Mouse (Mus musculus) Patski (cell line): ENCODE measurements around the gene Sppl2c. TPM values are rescaled to one million over a fixed set of nuclear protein-coding genes. Genes with fewer than 3 reads are reported as not detected.

Experiments
- ATAC-seq: fragments of 100-300 bp; one replicate; pipeline ENCODE4 v1.8.0; 2021
- CTCF ChIA-PET: fragments of 350-600 bp; sonication (Branson Sonifier 250); formaldehyde crosslinking; loops from one replicate; lab custom pipeline; 2022; ENCODE audit warnings: inconsistent platforms; lab: Charles Lee
- POLR2A ChIA-PET: fragments of 350-600 bp; sonication (Branson Sonifier 250); formaldehyde crosslinking; loops from one replicate; lab custom pipeline; 2022; ENCODE audit warnings: antibody characterized with exemption, inconsistent platforms; lab: Charles Lee
- DNase-seq: peaks from one replicate; pipeline ENCODE4 v3.0.0-alpha.2; 2011; ENCODE audit warnings: low read depth, low spot score
- H3K27me3 ChIP-seq: fragments of 371-371 bp; one replicate; pipeline ENCODE4 v1.5.1; 2021
- CTCF ChIP-seq: fragments of 100-300 bp; IDR thresholded peaks from one replicate; pipeline ENCODE4 v1.5.1; 2021
- in situ Hi-C: fragments of 300-500 bp; cut with MboI; formaldehyde crosslinking; loops from 3 replicates; pipeline ENCODE4 v1.11.1; 2018; ENCODE audit warnings: low pct_unique_long_range_greater_than_20kb, mixed read lengths
- polyA plus RNA-seq: library from polyadenylated mRNA; unstranded; gene quantifications from one replicate; pipeline ENCODE4 v1.2.3, GENCODE M21; 2021

The Sppl2c gene
- polyA plus RNA-seq, 1 experiment from 2014 or later = not detected

- ChIA-PET CTCF (no interaction called here), POLR2A (interaction anchor here (1.4 kb wide), 1 partner anchor 13 kb away, joined by 10 read pairs; no protein-coding TSS in a partner anchor)
- peaks cover 43% of the 10 kb centered on the region for H3K27me3 ChIP-seq
- DNase-seq (no peak), ATAC-seq (no peak)
- no peak for TF ChIP-seq CTCF
- in situ Hi-C loops = no loop called here
Observed at GRCm38 (mm10) chr11:104158260-104158907, 27.7 kb upstream of the Sppl2c start.

DNA sequence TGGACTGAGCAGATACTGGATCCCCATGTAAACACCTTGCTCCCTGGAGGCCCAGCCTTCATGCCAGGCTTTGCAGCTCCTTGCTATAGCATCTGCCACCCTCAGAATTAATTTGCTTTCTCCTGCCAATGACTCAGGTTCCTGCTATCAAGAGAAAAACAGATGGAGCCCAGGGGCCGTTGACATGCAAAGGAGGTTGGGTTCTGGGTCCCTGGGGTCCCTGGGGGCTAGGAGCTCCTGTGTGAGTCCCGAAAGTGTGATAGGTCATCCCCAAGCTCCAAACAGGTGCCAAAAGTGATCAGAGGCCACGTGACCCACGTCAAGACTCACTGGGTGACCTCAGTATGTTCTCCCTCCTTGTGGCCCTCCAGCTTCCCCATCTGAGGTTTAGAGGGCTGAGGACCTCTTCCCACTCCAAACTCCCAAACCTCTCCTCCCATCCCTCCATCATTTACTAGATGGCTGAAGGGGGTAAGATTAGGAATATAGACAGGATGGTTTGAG lies 26.3 kb upstream of the Sppl2c start:
- peaks cover 43% of the 10 kb centered on the region for H3K27me3 ChIP-seq
- ChIA-PET CTCF (no interaction called here), POLR2A (no interaction called here)
- ATAC-seq (no peak), DNase-seq (no peak)
- in situ Hi-C loops = no loop called here
- no peak for TF ChIP-seq CTCF

GRCm38 (mm10) chr11:104161153-104161552 lies 25.0 kb upstream of the Sppl2c start:
- TF ChIP-seq CTCF = no peak
- in situ Hi-C loops = no loop called here
- ChIA-PET POLR2A (no interaction called here), CTCF (no interaction called here)
- H3K27me3 ChIP-seq = peaks cover 43% of the 10 kb centered on the region
- no peak for DNase-seq
- ATAC-seq = no peak

DNA sequence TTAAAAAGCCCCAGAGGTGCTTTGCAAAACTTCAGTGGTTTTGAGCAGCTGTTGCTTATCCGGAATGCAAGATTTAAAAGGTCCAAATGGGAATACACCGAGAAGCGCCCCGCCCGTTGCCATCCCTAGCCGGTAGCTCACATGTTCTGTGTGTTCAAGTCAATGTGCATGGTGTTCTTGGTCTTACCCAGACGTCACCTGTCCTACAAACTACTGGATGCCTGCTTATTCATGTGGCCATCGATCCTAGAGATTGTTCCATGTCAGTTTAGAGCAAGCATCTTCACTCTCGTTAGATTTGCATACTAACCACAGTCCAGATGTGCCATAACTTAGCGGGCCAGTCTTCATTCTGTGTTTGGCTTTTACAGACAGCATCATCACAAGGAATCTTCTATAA lies 21.9 kb upstream of the Sppl2c start:
- CTCF ChIA-PET = interaction anchor here (0.9 kb wide), 1 partner anchor 167 kb away, joined by 3 read pairs; no protein-coding TSS in a partner anchor
- no peak for ATAC-seq

DNA sequence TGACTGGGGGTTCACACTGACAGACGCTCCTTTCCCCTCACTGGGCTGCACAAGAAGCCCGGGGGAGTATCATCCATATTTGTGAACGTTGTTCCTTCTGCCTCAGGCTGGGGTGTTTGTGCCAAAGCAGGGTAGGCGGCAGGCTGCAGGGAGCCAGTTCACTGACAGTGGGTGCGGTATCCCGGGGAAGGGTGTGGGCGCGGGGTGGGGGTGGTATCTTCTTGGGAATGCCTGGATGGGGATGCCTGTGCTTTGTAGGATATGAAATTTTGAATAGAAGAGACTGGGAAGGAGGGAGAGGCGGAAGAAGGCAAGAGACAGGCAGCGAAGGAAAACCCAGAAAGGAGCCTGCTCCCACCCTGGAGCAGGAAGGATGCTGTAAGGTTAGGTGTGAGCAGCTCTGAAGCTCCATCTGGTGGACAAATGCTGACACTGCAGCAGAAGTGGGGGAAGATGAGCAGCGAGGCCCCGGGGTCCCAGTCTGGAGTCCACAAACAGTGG lies 14.8 kb upstream of the Sppl2c start:
- in situ Hi-C loops = loop anchor here (5.0 kb wide), 1 partner anchor 179 kb away; no protein-coding TSS in a partner anchor
- peaks cover 35% of the 10 kb centered on the region for H3K27me3 ChIP-seq
- TF ChIP-seq CTCF = peak; percentile 85
- ChIA-PET POLR2A (interaction anchor here (1.0 kb wide), 1 partner anchor 13 kb away, joined by 10 read pairs; no protein-coding TSS in a partner anchor), CTCF (interaction anchor here (0.9 to 2.7 kb wide), 8 partner anchors 8 to 184 kb away, joined by 3 to 20 read pairs (median 5); no protein-coding TSS in a partner anchor)
- DNase-seq = no peak
- peak; percentile 5 for ATAC-seq

More for the DNA sequence above, 21.9 kb upstream of the Sppl2c start:
- POLR2A ChIA-PET = no interaction called here
- TF ChIP-seq CTCF = no peak
- peaks cover 33% of the 10 kb centered on the region for H3K27me3 ChIP-seq
- in situ Hi-C loops = no loop called here
- no peak for DNase-seq

- in situ Hi-C loops = loop anchor here (25.0 kb wide), 1 partner anchor 417 kb away; the partner anchor contains the start of gene Wnt3
- TF ChIP-seq CTCF = no peak
- no peak for DNase-seq
- ChIA-PET CTCF (no interaction called here), POLR2A (no interaction called here)
- no peak for ATAC-seq
- H3K27me3 ChIP-seq = peaks cover 24% of the 10 kb centered on the region
Observed at GRCm38 (mm10) chr11:104178893-104179292, 7.2 kb upstream of the Sppl2c start.

GRCm38 (mm10) chr11:104179804-104180203 lies 6.3 kb upstream of the Sppl2c start:
- DNase-seq (no peak), ATAC-seq (no peak)
- CTCF ChIA-PET = no interaction called here
- peaks cover 18% of the 10 kb centered on the region for H3K27me3 ChIP-seq
- POLR2A ChIA-PET = no interaction called here
- no peak for TF ChIP-seq CTCF
- in situ Hi-C loops = loop anchor here (25.0 kb wide), 1 partner anchor 418 kb away; the partner anchor contains the start of gene Wnt3

DNA sequence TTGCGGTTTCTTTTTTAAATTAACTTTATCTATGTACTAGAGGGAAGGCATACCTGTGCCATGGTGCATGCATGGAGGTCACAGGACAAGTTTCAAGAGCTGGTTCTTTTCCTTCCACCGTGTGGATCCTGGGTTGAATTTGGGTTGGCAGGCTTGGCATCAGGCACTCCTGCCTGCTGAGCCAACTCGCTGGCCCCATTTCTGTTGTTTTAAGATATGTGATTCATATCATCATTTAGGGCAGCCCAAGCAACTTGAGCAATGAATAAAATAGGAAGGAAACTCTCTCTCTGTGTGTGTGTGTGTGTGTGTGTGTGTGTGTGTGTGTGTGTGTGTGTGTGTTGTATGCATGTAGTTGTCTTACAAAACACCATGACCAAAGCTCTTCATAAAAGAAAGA lies 4.0 kb upstream of the Sppl2c start:
- CTCF ChIA-PET = interaction anchor here (1.5 kb wide), 1 partner anchor 10 kb away, joined by 6 read pairs; no protein-coding TSS in a partner anchor
- in situ Hi-C loops = loop anchor here (25.0 kb wide), 1 partner anchor 420 kb away; the partner anchor contains the start of gene Wnt3
- POLR2A ChIA-PET = interaction anchor here (0.6 kb wide), 1 partner anchor 57 kb away, joined by 3 read pairs; no protein-coding TSS in a partner anchor
- DNase-seq (no peak), ATAC-seq (no peak)
- H3K27me3 ChIP-seq = peaks cover 21% of the 10 kb centered on the region
- TF ChIP-seq CTCF = no peak

DNA sequence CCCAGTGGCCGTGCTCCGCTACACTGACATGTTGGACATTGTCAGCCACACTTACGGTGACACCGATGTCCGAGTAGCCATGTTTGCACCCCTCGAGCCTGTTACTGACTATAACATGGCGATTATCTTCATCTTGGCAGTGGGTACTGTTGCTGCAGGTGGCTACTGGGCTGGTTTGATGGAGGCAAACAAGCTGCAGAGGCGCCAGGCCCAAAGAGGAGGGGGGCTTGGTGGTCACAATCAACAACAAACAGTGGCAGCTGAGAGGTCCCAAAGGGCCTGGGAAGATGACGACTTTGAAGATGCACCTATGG lies 667 bp downstream of the Sppl2c start:
- no peak for TF ChIP-seq CTCF
- ATAC-seq (no peak), DNase-seq (no peak)
- ChIA-PET POLR2A (no interaction called here), CTCF (no interaction called here)
- in situ Hi-C loops = loop anchor here (25.0 kb wide), 1 partner anchor 424 kb away; the partner anchor contains the start of gene Wnt3
- peaks cover 25% of the 10 kb centered on the region for H3K27me3 ChIP-seq

GRCm38 (mm10) chr11:104187766-104188165 lies 1.6 kb downstream of the Sppl2c start:
- ATAC-seq = no peak
- in situ Hi-C loops = loop anchor here (25.0 kb wide), 1 partner anchor 425 kb away; the partner anchor contains the start of gene Wnt3
- POLR2A ChIA-PET = no interaction called here
- CTCF ChIA-PET = no interaction called here
- DNase-seq = no peak
- H3K27me3 ChIP-seq = peaks cover 24% of the 10 kb centered on the region
- no peak for TF ChIP-seq CTCF

DNA sequence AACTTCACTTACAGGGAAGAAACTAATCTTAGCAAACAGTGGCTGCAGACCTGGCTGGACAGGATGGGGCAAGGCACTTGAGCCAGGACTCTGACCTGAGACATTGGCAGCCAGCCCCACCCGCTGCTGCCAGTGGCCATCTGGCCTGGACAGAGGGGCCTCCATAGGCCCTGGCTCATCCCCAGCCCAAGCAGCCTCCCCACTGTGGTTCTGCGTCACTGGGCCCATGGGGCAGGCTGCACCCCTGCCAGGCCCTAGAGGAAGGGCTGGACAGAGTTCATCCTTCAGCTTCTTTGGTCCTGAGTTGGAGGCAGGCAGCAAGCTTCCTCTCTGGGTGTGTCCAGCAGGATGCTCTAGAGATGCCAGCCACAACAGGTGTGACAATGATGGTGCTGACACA lies 3.9 kb downstream of the Sppl2c start:
- no peak for ATAC-seq
- peaks cover 24% of the 10 kb centered on the region for H3K27me3 ChIP-seq
- ChIA-PET CTCF (no interaction called here), POLR2A (no interaction called here)
- in situ Hi-C loops = loop anchor here (25.0 kb wide), 1 partner anchor 428 kb away; the partner anchor contains the start of gene Wnt3
- no peak for TF ChIP-seq CTCF
- DNase-seq = no peak
